Mouse (Mus musculus) cerebellum, adult 11 months (tissue): ENCODE measurements around the gene Sun2.

Source experiments
- DNase-seq: peaks from one replicate; pipeline ENCODE4 v3.0.0; 2022

The Sun2 gene

GRCm38 (mm10) chr15:79720267-79720666 is 22.1 kb downstream of the Sun2 start:
- no peak for DNase-seq

DNA sequence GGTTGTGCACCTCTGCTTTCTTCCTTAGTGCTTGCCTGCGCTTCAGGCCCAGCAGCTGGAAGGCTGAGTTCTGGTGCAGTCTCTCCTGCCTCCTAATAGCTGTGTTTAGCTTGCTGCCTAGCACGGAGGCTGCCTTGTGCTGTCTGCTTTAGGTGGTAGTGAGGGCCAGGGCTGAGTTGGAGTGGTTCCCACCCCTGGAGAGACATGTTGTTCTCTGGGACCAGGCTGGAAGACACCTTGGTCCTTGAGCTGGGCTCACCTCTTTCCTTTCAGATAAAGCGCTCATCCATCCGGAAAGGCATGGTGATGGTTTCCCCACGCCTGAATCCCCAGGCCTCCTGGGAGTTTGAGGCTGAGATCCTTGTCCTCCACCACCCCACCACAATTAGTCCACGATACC is 25.6 kb downstream of the Sun2 start:
- DNase-seq, result peak; percentile 48

DNA sequence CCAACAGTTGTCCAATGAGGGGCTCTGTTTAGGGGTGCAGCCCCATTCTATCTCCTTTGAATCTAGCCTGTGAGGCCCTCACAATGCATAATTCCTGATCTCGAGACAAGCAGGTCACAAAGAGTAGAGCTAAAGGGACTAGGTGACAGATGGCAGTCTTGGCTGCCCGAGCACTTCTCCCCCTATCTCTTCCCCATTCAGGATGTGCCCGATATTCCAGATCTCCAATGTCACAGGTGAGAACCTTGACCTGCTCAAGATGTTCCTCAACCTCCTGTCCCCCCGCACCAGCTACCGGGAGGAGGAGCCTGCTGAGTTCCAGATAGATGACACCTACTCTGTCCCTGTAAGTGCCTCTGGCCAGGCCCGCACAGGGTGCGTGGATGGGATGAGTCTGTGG is 26.7 kb downstream of the Sun2 start:
- DNase-seq, result peak; percentile 54

GRCm38 (mm10) chr15:79708229-79708822 is 34.0 kb downstream of the Sun2 start:
- DNase-seq, result no peak

DNA sequence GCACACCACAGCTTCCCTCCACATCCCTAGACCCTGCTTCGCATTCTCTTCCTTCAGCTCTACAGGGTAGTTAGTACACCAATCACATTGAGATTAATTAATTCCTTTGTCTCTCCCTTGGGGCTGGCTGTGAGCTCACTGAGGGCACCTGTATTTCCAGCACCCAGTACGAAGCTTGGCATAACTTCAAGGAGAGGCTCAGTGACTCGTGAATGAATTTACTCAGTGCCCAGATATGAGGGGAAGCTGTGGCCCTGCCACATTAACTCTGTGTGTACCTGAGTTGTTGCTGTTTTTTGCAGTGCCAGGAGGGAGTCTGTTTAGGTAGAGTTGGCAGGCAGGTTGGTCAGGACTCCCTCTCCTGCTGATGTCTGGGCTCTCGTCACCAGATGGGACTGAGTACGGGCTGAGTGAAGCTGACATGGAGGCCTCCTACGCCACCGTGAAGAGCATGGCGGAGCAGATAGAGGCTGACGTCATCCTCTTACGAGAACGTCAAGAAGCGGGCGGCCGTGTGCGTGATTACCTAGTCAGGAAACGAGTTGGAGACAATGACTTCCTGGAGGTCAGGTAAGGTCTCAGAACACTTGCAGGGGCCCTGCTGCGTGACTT is 35.6 kb downstream of the Sun2 start:
- no peak for DNase-seq

DNA sequence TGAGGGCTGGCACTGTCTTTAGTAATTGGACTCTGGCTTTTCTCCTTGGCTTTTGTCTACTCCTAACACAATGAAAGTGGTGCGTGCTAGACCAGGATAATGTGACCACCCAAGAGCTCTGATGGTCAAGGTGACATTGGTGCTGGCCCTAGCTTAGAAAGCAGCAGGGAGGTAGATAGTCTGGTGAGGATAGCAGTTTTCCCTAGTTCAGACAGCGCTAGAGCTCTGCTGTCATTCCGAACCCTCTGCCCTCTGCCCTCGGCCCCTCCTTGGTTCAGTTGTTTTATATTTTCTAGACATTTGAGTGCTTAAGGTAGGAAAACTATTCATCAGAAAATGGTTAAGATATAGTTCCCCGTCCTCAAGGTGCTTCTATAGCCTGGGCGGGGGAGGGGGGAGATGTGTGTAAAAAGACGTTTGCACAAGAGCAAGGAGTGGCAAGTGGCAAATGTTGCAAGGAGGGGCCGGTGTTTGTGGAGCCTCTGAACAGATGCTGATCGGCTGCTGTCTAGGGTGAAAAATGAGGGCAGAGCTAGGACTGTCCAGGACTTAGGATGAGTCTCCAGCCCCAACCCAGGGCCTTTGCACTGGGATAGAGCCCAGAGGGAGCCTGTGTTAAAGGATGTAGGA is 44.7 kb downstream of the Sun2 start:
- DNase-seq, result no peak

DNA sequence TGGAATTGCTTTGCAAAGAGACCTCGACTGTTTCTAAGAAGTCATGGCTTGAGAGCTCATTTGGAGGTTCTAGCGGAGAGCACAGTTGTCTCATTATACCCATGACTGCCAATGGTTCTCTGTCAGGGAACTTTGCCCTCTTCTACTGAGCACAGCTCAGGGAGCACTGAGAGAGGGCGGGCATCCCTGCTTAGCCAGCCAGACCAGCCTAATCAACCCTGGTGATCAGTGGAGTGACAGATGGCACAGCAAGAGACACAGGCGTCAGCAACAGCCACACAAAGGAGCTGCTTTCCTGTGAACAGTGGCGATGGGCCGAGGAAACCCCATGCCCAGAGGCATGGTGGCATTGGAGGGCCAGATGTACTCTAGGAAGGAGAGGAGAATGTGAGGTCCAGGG is 45.3 kb downstream of the Sun2 start:
- no peak for DNase-seq

GRCm38 (mm10) chr15:79696508-79696907 is 45.8 kb downstream of the Sun2 start:
- no peak for DNase-seq

- DNase-seq, result no peak
These were observed 46.8 kb downstream of the Sun2 start for GRCm38 (mm10) chr15:79695516-79695915.

- no peak for DNase-seq
These were observed 47.8 kb downstream of the Sun2 start for GRCm38 (mm10) chr15:79694512-79694911.

- DNase-seq, result no peak
These were observed 48.6 kb downstream of the Sun2 start for GRCm38 (mm10) chr15:79693740-79694139.

- DNase-seq, result no peak
These were observed 50.0 kb downstream of the Sun2 start for GRCm38 (mm10) chr15:79692334-79692733.

DNA sequence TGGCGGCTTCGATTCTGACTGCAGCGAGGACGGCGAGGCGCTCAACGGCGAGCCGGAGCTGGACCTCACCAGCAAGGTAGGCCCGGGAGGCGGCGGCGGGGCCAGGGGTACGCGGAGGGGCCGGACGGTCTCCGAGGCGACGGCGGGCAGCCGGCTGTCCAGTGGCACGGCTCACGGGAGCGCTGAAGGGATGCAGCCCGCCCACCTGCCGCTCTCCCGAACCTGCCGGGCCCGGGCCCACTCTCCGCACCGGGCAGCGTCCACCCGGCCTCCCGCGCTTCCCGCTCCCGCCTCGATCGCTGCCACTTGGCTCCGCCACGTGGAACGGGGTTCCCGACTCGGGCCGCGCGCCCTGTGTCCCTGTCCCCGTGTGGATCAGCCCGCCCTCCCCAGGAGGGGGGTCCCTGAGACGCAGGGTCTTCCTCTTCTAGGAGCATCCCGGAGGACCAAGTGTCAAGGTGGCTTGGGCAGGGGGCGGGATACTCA is 51.3 kb downstream of the Sun2 start:
- peak; percentile 63 for DNase-seq

- DNase-seq, result peak; percentile 97
These were observed 51.8 kb downstream of the Sun2 start, which contains the start of gene Gtpbp1 for GRCm38 (mm10) chr15:79690426-79691022. TSS of gene Gtpbp1 (plus strand) at chr15:79690845.

- DNase-seq, result no peak
These were observed 52.5 kb downstream of the Sun2 start for GRCm38 (mm10) chr15:79689662-79690425.

DNA sequence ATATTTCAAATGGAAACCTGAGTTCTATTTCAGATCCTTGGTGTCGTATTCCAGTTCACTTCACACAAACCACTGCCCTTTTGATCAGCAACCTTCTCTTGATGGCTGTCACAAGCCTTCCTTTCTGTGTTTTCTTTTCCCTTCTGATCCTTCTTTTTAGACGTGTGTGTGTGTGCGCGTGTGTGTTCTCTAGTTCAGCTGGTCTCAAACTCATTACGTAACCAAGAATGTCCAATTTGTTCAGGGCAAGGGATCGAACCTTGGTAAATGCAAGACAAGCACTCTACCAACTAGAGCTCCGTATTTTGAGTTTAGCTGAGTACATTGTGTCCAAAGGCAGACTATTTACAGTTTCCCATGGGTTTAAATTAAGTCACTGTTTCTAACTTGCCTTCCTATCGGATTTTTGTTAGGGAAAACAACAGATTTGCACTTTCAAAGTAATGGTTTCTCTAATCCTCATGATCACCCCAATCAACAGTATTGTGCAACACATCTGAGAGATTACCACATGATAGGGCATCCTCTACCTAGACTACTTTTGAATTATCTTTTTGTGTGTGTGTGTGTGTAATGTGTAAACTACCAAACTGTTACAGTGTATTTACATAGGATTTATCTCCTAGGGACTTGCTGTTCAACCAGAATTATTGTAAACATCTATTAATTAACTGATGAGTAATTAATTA is 53.9 kb downstream of the Sun2 start:
- no peak for DNase-seq

DNA sequence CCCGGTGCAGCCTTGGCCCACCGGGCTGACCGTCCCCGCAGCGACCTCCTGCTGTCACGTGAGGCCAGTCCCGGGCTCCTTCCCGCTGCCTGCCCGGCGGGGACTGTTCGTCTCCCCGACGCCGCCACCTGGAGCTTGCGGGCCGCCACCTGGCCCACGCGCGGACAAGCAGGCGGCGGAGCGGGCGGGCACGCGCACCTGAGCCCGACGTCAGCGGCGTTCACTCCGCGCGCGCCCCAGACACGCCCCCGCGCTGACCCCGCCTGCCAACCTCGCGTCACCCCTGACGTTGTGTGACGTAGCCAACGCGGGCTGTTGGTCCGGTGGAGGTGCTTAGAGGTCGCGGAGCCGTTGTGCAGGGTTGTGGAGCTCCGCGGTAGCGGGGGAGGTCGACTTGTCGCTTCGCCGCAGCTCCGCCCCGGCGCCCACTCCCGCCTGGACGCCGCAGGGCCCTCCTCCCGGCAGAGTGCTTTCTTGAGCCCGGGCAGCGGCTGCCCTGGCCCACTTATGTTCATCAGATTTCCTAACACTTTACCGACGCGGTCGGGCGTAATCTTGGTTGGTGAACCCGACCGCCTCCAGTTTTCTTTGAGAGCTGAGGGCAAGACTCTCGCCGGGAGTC is 54.6 kb downstream of the Sun2 start, which contains the start of gene Josd1:
Josd1 (minus strand) TSS at position 274 of the 622 bp plus-strand sequence.
- DNase-seq, result peak; percentile 98

- no peak for DNase-seq
These were observed 55.2 kb downstream of the Sun2 start for GRCm38 (mm10) chr15:79687175-79687574.

GRCm38 (mm10) chr15:79686046-79686869 is 56.1 kb downstream of the Sun2 start:
- no peak for DNase-seq

GRCm38 (mm10) chr15:79685141-79685641 is 57.1 kb downstream of the Sun2 start:
- DNase-seq, result no peak

GRCm38 (mm10) chr15:79684616-79685015 is 57.7 kb downstream of the Sun2 start:
- no peak for DNase-seq
